Mouse (Mus musculus) small intestine, adult 2 months (tissue): ENCODE measurements at regions not wholly inside any gene's neighbourhood (a gene's known extent, or its start where the extent isn't known, plus 50 kb on each side); places are given as distances from the start of the nearest gene placed in this dataset.

Experiments
- H3K27ac ChIP-seq: fragments of 200-500 bp; 2 replicates; pipeline ENCODE4 v1.5.1; 2012; ENCODE audit warnings: low read depth, low read length, control low read depth, inconsistent platforms; ENCODE audit not compliant: insufficient read depth
- H3K27me3 ChIP-seq: fragments of 200-500 bp; 2 replicates; pipeline ENCODE4 v1.6.1; 2012; ENCODE audit warnings: mild to moderate bottlenecking, moderate library complexity, low read length, inconsistent platforms; ENCODE audit not compliant: control insufficient read depth, insufficient read depth
- H3K36me3 ChIP-seq: fragments of 200-500 bp; 2 replicates; pipeline ENCODE4 v1.6.1; 2012; ENCODE audit warnings: mild to moderate bottlenecking, low read length, control low read depth, inconsistent platforms; ENCODE audit not compliant: control insufficient read depth, insufficient read depth
- H3K4me1 ChIP-seq: fragments of 200-500 bp; 2 replicates; pipeline ENCODE4 v1.6.1; 2012; ENCODE audit warnings: low read length, inconsistent platforms, mixed read lengths; ENCODE audit not compliant: control insufficient read depth, insufficient read depth, insufficient read length
- H3K4me3 ChIP-seq: fragments of 200-500 bp; 2 replicates; pipeline ENCODE4 v1.5.1; 2012; ENCODE audit warnings: low read depth, mild to moderate bottlenecking, control low read depth, inconsistent platforms, low read length, moderate library complexity
- CTCF ChIP-seq: fragments of 200-500 bp; IDR thresholded peaks from 2 replicates; pipeline ENCODE4 v1.5.1; 2012; ENCODE audit warnings: low read depth, mild to moderate bottlenecking, control low read depth, inconsistent platforms, low read length, moderate library complexity, mixed read lengths; ENCODE audit not compliant: insufficient replicate concordance, insufficient read length; ENCODE audit errors: extremely low read depth
- POLR2A ChIP-seq: fragments of 200-500 bp; IDR thresholded peaks from 2 replicates; pipeline ENCODE4 v1.6.1; 2012; ENCODE audit warnings: low read depth, mild to moderate bottlenecking, control low read depth, inconsistent platforms, low read length, moderate library complexity
- WGBS: fragments of 180-500 bp; shearing (Covaris S2); methylation state at CpG from one replicate; pipeline ENCODE4 v1.1.7; 2018; 5-methylcytosine and 5-hydroxymethylcytosine counted together

GRCm38 (mm10) chr14:120660321-120660781 is 182.1 kb downstream of the Rap2a start:
- H3K36me3 ChIP-seq: no peaks in the 10 kb centered on the region
- no peaks in the 10 kb centered on the region for H3K27me3 ChIP-seq
- no peaks in the 10 kb centered on the region for H3K4me1 ChIP-seq
- TF ChIP-seq POLR2A: no peak
- TF ChIP-seq CTCF: peak; percentile 45; the same call in 1 of the 2 replicates
- no peak overlapping the region for H3K4me3 ChIP-seq
- H3K27ac ChIP-seq: no peak overlapping the region
- WGBS: 43% methylated on average over 6 of the region's 6 CpGs

DNA sequence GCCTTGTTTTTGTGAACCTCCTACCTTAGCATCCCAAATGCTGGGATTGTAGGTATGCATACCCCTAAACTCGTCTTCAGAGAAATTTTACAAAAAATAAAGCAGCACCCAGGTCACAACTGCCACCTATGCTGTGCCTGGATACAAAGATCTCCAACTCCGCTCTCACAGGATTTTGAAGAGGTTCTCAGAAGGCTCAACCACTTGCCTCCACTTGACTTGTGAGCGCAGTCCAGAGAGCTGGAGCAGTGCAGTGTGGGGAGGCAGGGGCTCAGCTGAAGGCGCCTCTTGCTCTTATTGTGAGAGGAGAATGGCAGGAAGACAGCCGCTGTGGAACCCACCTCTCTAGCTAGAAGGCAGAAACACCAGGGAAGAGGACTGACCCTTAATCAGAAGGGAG is 182.9 kb downstream of the Rap2a start:
- 83% methylated on average over 5 of the region's 5 CpGs for WGBS
- TF ChIP-seq POLR2A (no peak), CTCF (no peak)
- Histone ChIP-seq H3K27me3 (no peaks in the 10 kb centered on the region), H3K36me3 (no peaks in the 10 kb centered on the region), H3K4me1 (no peaks in the 10 kb centered on the region), H3K4me3 (no peak overlapping the region), H3K27ac (no peak overlapping the region)

- Histone ChIP-seq H3K27me3 (no peaks in the 10 kb centered on the region), H3K4me1 (no peaks in the 10 kb centered on the region), H3K27ac (no peak overlapping the region), H3K4me3 (no peak overlapping the region), H3K36me3 (no peaks in the 10 kb centered on the region)
- WGBS: 64% methylated on average over 5 of the region's 5 CpGs
- TF ChIP-seq CTCF: no peak
- no peak for TF ChIP-seq POLR2A
Measured at GRCm38 (mm10) chr14:120669665-120670064, 191.4 kb downstream of the Rap2a start.

DNA sequence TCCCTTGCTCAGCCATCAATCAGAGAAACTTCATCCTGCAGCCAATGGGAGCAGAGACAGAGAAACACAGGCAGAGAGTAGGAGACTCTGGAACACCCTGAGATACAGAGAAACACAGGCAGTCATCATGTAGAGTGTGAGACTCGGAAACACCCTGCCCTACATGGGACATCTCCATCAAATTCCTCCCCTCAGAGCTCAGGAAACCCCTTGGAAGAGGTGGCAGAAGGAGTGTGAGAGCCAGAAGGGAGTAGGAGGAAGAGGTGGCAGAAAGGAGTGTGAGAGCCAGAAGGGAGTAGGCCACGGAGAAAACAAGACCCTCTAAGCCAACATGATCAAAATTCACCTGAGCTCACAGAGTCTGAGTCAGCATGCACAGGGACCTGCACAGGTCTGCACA is 197.5 kb downstream of the Rap2a start:
- no peak overlapping the region for H3K27ac ChIP-seq
- WGBS: 81% methylated on average over 2 of the region's 2 CpGs

GRCm38 (mm10) chr14:120678533-120678932 is 200.3 kb downstream of the Rap2a start:
- H3K36me3 ChIP-seq: no peaks in the 10 kb centered on the region
- TF ChIP-seq CTCF (no peak), POLR2A (no peak)
- WGBS: 83% methylated on average over 9 of the region's 9 CpGs

More for the DNA sequence above, 197.5 kb downstream of the Rap2a start:
- Histone ChIP-seq H3K36me3 (no peaks in the 10 kb centered on the region), H3K4me3 (no peak overlapping the region), H3K27me3 (no peaks in the 10 kb centered on the region), H3K4me1 (no peaks in the 10 kb centered on the region)
- no peak for TF ChIP-seq CTCF

DNA sequence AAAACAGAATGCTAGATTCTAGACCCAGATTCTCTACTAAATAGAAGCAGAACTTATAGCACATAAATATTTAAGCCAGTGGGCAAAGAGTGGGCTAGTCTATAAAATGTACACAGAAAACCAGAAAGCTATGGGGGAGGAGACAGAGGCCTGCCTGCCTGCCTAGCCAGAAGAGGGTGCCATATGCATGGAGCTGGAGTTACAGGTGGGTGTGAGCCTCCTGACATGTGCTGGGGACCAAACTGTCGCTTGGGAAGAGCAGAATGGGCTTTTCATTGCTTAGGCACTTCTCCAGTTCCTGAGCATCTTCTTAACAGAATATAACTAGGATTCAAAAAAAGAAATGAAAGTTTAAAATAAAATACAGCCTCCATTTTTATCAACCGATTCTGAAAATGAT is 200.8 kb downstream of the Rap2a start:
- WGBS: 70% methylated on average over 2 of the region's 2 CpGs
- no peaks in the 10 kb centered on the region for H3K27me3 ChIP-seq
- TF ChIP-seq POLR2A (no peak), CTCF (no peak)

More at GRCm38 (mm10) chr14:120678533-120678932, 200.3 kb downstream of the Rap2a start:
- H3K4me1 ChIP-seq: no peaks in the 10 kb centered on the region
- H3K27ac ChIP-seq: no peak overlapping the region
- H3K27me3 ChIP-seq: no peaks in the 10 kb centered on the region
- no peak overlapping the region for H3K4me3 ChIP-seq

DNA sequence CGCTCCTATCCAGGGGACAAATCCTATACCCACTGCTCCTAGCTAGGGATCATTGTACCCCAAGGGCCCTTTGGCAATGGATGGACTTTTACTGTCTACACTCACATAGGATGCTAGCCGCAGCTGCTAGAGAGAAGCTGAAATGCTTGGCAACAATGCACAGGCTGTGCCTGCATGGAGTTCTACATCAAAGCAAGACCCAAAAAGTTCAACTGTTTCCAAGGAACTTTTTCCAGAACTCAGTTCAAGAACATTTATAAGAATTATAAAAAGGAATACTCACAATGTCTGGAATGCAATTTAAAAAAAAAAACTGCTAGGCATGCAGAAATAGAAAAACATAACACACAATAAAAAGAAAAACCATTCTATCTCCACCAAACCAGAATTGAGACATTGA is 202.0 kb downstream of the Rap2a start:
- WGBS: 87% methylated on average over 2 of the region's 2 CpGs

More for the DNA sequence above, 200.8 kb downstream of the Rap2a start:
- Histone ChIP-seq H3K36me3 (no peaks in the 10 kb centered on the region), H3K4me3 (no peak overlapping the region), H3K4me1 (no peaks in the 10 kb centered on the region), H3K27ac (no peak overlapping the region)

DNA sequence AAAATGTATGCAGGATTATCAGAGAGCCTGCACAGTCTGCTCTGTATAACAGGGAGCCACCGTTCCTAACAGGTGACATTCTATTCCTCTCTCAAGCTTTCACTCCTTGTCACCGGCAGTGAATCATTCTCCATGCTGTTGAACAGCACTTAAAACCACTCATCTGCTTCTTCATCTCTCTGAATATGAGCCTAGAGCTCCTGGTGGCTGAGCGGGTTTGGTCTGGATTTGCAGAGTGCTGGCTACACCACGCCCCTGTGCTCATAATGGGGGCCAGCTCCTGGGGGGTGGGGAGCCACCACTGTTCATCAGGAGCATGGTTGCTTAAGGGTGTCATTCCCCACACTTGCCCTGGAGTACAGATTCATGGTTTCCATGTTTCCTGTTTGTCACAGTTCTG is 207.0 kb downstream of the Rap2a start:
- no peaks in the 10 kb centered on the region for H3K27me3 ChIP-seq
- H3K36me3 ChIP-seq: no peaks in the 10 kb centered on the region
- no peak overlapping the region for H3K27ac ChIP-seq
- 70% methylated on average over 4 of the region's 4 CpGs for WGBS
- no peaks in the 10 kb centered on the region for H3K4me1 ChIP-seq
- TF ChIP-seq CTCF (no peak), POLR2A (no peak)
- H3K4me3 ChIP-seq: no peak overlapping the region

More for the DNA sequence above, 202.0 kb downstream of the Rap2a start:
- TF ChIP-seq CTCF (no peak), POLR2A (no peak)
- Histone ChIP-seq H3K27ac (no peak overlapping the region), H3K4me1 (no peaks in the 10 kb centered on the region), H3K27me3 (no peaks in the 10 kb centered on the region), H3K4me3 (no peak overlapping the region), H3K36me3 (no peaks in the 10 kb centered on the region)
